Mouse (Mus musculus) layer of hippocampus, postnatal 36 days (tissue): Measurements from ENCODE around the gene Apba2. TPM values are rescaled to one million over a fixed set of nuclear protein-coding genes. Genes with fewer than 3 reads are reported as not detected.

Experiments
- DNase-seq, 2 experiments: peaks; one replicate each; pipeline ENCODE4 v3.0.0; 2022
- total RNA-seq, 2 experiments: library from RNA; stranded (reverse); gene quantifications; 2 replicates each; pipeline ENCODE4 v1.2.3; 2021

Gene Apba2
- 100 to 1,000 TPM; 258 to 259 TPM for total RNA-seq

DNA sequence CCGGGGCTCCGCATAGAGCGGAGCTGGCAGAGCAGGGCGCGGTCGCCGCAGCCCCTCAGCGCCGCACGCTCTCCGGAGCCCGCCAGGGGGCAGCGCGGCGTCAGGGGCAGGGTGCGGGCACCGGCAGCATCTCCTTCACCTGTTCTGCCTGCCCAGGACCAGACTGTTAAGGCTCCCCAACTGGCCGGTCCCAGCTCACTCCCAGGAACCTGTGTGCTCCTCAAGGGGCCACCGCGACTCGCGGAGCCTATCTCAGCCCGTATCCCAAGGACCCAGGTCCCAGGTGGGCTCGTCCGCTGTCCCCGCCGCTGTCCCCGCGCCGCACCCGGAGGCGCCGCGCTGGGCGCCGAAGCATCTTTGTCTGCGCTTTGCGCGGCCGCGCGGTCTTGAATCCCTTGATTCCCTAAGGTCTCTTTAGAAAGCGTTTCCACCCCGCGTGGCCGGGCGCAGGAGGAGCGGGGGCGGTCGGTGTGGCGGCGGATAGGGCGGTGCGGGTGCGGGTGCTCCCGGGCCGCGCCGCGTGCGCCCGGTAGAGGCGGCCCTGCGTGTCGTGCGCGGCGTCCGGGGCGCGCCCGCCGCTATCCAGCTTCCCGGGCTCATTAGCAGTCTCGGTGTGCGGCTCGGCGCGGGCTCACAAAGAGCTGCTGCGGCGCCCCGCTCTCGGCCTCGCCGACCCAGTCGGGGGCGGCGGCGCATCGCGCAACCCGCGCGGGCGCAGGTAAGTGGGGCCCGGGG is at the start of gene Apba2:
Apba2 (plus strand) TSS at position 171 of the 735 bp plus-strand sequence.
- peak; percentile 77 to 79 for DNase-seq

GRCm38 (mm10) chr7:64451861-64452382 is 49.6 kb upstream of the Apba2 start:
- no peak for DNase-seq

DNA sequence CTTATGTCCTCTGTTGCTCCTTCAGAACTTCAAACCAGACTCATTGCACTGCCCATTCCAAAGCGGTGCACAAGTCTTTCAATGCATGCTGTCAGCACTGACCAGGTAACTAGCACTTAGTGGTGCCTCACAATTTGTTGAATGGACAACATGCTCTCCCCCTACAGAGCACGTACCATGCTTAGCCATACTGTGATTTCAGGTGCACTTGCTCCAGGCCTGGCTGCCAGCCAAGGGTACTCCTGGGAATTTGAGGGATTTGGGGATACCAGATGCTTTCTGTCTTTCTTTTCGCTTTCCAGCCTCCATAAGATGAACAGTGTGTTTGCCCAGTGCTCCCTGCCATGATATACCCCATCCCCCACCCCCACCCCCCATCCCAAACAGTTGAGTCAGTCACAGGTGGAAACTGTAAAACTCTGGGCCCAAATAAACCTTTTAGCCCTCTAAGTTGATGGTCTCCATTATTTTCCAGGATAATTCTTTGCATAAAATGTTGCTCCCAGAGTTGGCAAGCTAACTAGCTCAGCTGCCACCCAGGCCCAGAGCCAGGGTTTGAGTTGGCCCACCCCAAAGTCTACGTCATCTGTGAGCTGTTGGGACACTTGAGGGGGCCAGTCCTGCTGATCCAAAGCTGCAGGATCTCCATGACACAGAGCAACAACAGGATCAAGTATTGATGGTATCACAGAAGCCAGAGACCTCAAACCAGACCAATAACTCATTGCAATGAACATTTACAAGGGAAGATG is 48.9 kb upstream of the Apba2 start:
- no peak for DNase-seq

GRCm38 (mm10) chr7:64456176-64456575 is 45.3 kb upstream of the Apba2 start:
- no peak for DNase-seq

DNA sequence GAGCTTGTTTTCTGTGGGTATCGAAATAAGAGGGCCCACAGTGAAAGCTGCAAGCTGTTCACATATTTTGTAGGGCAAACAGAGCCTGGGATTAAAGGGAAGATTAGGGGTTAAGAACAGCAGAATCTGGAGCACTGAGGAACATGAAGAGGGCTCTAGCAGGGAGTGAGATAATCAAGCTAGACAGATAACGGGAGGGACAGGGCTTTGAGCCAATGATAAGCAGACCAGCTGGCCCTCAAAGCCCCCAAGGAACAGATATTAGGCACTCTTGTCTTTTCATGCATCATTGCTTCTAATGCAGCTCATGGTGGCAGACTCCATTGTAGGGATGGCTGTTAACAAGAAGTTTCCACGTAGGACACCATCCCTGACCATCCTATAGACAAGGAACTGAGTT is 44.8 kb upstream of the Apba2 start:
- no peak for DNase-seq

- DNase-seq, result no peak
These were observed 43.7 kb upstream of the Apba2 start for GRCm38 (mm10) chr7:64457811-64458210.

GRCm38 (mm10) chr7:64497438-64497837 is 4.1 kb upstream of the Apba2 start:
- DNase-seq, result no peak

GRCm38 (mm10) chr7:64502271-64503180 is 1.0 kb downstream of the Apba2 start:
- DNase-seq, result no peak

- DNase-seq, result no peak
These were observed 2.1 kb downstream of the Apba2 start for GRCm38 (mm10) chr7:64503641-64504040.

GRCm38 (mm10) chr7:64504691-64505231 is 3.3 kb downstream of the Apba2 start:
- DNase-seq, result peak; percentile 54

- DNase-seq, result no peak
These were observed 4.1 kb downstream of the Apba2 start for GRCm38 (mm10) chr7:64505571-64505970.

DNA sequence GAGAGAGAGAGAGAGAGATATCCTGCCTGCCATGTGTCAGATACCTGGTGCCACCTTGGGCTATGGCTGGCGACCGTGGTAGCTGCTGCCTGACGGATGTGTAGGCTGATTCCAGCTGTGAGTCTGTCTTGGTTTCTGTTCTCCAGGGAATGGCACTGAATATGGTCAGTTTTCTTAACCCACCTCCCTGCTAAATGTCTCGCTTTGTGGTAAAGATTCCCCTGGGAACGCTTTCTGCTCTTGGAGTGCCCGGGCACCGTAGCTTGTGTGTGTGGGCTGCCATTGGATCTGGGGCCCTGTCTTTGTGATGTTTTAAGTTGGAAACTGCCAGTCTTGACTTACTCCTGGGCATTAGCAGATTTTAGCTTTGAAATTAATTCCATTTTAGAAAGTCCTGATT is 7.3 kb downstream of the Apba2 start:
- peak in 1 of 2 experiments; percentile 0 for DNase-seq

DNA sequence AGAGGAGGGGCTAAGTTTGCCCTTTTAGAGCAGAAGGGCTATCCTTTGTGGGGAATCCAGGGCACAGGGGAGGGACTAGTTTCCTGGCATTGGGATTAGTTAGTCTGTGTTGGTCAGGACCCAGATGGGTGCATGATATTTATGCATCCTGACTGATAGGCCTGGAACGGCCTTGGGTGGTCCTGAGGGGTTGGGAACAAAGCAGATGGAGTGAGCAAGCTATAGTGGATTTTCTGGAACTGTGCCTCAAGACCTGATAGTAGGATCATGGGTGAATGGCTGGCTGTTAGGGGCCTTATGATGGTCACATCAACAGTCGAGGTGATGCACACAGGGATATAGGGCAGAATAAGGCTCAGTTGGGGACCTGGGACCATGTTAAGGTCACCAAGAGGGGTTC is 8.4 kb downstream of the Apba2 start:
- DNase-seq, result peak in 1 of 2 experiments; percentile 0

DNA sequence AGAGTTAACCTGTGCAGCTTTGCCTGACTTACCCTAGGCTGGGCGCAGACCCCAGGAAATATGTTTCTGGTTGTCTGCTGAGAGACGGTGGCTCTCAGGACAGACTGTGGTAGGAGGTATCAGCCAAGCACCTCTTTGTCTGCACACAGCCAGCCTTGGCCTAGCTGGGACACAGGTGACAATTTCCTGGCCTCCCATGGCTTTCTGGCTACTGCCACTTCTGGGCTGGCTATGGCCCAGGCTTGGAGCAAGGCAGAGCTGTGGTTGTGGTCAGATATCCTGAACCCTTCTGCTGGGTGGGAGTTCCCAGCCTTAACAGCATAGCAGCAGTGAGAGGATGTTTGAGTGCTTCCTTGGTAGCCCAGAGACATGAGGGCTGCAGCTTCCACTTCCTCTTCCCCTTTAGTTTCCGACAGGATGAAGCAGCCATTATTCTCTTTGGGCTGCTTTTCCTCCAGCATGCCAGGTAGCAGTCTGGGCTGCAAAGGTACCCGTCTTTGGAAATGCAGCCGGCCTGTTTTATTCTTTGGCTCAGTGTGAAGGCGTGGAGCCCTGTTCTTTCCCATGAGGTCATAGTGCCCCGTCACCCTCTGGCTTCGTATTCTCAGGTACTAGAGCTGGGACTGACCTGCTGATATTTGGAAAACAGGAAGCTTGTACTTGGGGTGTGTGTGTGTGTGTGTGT is 9.2 kb downstream of the Apba2 start:
- DNase-seq, result peak in 1 of 2 experiments; percentile 10

DNA sequence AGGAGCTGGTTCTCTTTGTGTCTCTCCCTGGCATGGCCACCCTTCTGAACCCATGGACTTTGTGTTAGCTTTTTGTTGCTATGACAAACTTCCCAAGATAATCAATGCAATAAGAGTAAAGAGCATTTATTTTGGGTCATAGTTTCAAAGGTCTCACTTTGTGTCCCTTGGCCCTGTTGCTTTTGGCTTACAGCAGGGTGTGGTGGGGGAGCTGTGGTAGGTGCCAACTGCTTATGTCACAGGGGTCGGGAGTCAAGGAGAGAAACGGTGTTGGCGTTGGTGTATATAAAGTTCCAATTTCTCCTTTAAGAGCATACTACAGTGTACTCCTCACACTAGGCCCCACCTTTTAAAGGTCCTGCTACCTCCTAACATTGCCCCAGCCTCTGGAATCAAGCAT is 12.1 kb downstream of the Apba2 start:
- peak in 1 of 2 experiments; percentile 0 for DNase-seq

- peak in 1 of 2 experiments; percentile 0 for DNase-seq
These were observed 13.8 kb downstream of the Apba2 start for GRCm38 (mm10) chr7:64515280-64515679.

- peak in 1 of 2 experiments; percentile 0 for DNase-seq
These were observed 14.4 kb downstream of the Apba2 start for GRCm38 (mm10) chr7:64515891-64516290.

DNA sequence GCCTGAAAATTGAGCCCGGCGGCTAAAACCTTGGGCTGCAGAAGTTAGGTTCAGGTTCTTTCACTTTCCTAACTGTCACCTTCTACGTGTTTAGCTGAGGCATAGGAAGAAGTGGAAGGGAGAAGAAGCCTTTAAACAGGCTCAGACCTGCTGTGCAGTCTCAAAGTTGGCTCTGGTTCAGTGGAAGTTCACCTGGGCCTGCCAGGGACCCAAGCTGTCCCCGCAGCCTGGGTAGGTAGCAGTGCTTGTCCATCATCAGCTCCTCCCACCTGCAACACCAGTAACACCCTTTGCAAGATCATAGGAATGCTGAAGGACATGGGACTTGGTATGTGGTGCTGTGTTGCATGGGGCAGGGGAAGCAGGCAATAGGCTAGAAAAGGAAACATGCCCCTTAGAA is 17.6 kb downstream of the Apba2 start:
- DNase-seq, result no peak

DNA sequence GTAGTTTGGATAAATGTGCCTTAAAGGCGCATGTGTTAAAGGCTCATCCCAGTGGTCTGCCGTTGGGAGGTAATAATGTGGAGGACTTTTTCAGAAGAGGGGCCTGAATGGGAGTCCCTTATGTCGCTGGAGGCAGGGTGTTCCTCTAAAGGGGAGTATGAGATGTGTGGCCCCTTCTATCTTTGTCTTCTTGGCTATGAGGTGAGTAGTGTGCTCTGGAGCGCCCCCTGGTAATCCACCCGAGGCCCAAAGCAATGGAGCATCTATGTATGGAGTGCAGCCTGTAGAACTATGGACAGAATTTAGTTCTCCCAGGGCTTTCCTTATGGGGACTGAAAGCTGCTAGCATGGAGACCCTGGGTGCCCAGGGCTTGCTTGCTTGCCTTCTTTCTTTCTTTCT is 18.0 kb downstream of the Apba2 start:
- no peak for DNase-seq

GRCm38 (mm10) chr7:64521695-64522408 is 20.3 kb downstream of the Apba2 start:
- no peak for DNase-seq

DNA sequence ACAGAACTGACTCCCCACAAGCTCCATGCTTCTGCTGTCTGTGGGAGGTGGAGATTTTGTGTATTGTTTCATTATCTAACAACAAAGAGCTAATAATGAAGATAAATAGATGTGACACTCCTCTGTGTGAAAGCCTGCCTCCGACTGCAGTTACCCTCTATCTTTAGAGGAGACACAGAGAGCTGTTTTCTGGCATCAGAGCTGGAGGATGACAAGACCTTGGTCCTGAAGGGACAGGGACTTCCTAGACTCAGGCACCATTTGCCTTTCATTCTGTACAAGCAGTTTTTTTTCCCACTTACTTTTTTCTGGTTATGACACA is 20.9 kb downstream of the Apba2 start:
- DNase-seq, result no peak
